Mouse (Mus musculus): ENCODE data around the gene Bcl2a1b. TPM values are rescaled to one million over a fixed set of nuclear protein-coding genes. Genes with fewer than 3 reads are reported as not detected.
"Not testable (repeated sequence)": the region's sequence is repeated elsewhere in the genome, so short reads cannot be mapped to it uniquely, and the experiment has no call there.

Bcl2a1b gene
- polyA plus RNA-seq (2016; fragmentation: Nextera tagmentation; extraction: Ambion mirVana), result 0.32 and 0.42 TPM in 2 replicates

GRCm38 (mm10) chr9:89198969-89199416 lies at the start of gene Bcl2a1b, which contains the start of gene Gm29094:
Bcl2a1b (plus strand) TSS chr9:89199209.
Gm29094 (plus strand) TSS chr9:89199379.
- H3K27me3 ChIP-seq (ENCODE audit: low read depth, poor library complexity, severe bottlenecking); H3K36me3 ChIP-seq; H3K4me1 ChIP-seq; H3K9me3 ChIP-seq (replicated peaks); H3K4me3 ChIP-seq; DNase-seq (ENCODE audit: low spot score); H3K27ac ChIP-seq (replicated peaks): not testable (repeated sequence)
- WGBS, result 87% methylated on average over 5 of the region's 5 CpGs

- not testable (repeated sequence) for H3K27me3 ChIP-seq (ENCODE audit: low read depth, poor library complexity, severe bottlenecking); H3K36me3 ChIP-seq; DNase-seq (ENCODE audit: low spot score); H3K4me1 ChIP-seq; H3K9me3 ChIP-seq (replicated peaks); H3K4me3 ChIP-seq; H3K27ac ChIP-seq (replicated peaks)
Observed at GRCm38 (mm10) chr9:89172539-89172938, 26.5 kb upstream of the Bcl2a1b start.

- H3K4me3 ChIP-seq; H3K27ac ChIP-seq (replicated peaks); DNase-seq (ENCODE audit: low spot score); H3K9me3 ChIP-seq (replicated peaks); H3K27me3 ChIP-seq (ENCODE audit: low read depth, poor library complexity, severe bottlenecking); H3K36me3 ChIP-seq; H3K4me1 ChIP-seq: not testable (repeated sequence)
- 33% methylated on average over 2 of the region's 3 CpGs for WGBS
Observed at GRCm38 (mm10) chr9:89178833-89179232, 20.2 kb upstream of the Bcl2a1b start.

- not testable (repeated sequence) for H3K27me3 ChIP-seq (ENCODE audit: low read depth, poor library complexity, severe bottlenecking); H3K27ac ChIP-seq (replicated peaks); H3K4me1 ChIP-seq; H3K9me3 ChIP-seq (replicated peaks); DNase-seq (ENCODE audit: low spot score); H3K4me3 ChIP-seq; H3K36me3 ChIP-seq
- 83% methylated on average over 4 of the region's 4 CpGs for WGBS
Observed at GRCm38 (mm10) chr9:89179469-89179868, 19.5 kb upstream of the Bcl2a1b start.

DNA sequence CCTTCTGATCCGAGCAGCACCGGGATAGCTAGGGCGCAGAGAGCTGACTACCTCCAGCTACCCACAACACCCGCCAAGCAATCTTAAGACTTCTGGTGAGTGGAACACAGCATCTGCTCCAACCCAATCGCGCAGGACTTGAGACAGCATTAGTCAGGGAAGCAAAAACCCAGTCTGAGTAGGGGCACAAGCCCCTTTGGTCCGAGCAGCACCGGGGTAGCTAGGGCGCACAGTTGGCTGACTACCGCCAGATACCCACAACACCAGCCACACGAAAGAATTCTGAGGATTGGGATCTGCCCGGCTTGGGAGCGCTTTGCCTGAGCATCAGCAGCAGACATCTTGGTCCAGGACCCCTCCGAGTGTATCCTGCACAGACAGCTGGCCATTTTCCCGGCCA lies 12.0 kb upstream of the Bcl2a1b start:
- 74% methylated on average over 15 of the region's 15 CpGs for WGBS
- H3K36me3 ChIP-seq; H3K4me3 ChIP-seq; H3K4me1 ChIP-seq; H3K9me3 ChIP-seq (replicated peaks); H3K27ac ChIP-seq (replicated peaks); DNase-seq (ENCODE audit: low spot score); H3K27me3 ChIP-seq (ENCODE audit: low read depth, poor library complexity, severe bottlenecking): not testable (repeated sequence)

DNA sequence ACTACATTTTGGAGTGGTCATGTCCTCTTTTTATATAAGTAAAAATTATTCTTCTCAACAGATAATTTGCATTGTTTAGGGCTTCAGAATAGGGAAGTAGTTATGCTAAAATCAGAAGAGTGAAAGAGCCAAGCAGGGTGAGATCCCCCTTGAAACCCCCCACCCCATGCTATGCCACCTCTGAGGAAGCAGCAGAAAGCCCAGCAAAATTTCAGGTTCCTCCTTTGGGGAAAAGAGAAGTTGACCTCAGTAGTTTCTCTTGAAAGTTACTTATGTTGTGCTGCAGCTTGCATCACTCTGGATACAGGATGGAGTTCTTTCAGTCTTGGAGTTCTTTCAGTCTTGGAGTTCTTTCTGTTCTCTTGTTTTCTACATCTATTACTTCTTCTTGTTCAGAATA lies 3.5 kb upstream of the Bcl2a1b start:
- H3K27ac ChIP-seq (replicated peaks); H3K4me3 ChIP-seq; H3K4me1 ChIP-seq; DNase-seq (ENCODE audit: low spot score); H3K9me3 ChIP-seq (replicated peaks); H3K27me3 ChIP-seq (ENCODE audit: low read depth, poor library complexity, severe bottlenecking); H3K36me3 ChIP-seq: not testable (repeated sequence)

GRCm38 (mm10) chr9:89197509-89197908 lies 1.5 kb upstream of the Bcl2a1b start:
- not testable (repeated sequence) for H3K27ac ChIP-seq (replicated peaks); H3K36me3 ChIP-seq; H3K4me1 ChIP-seq; H3K9me3 ChIP-seq (replicated peaks); H3K27me3 ChIP-seq (ENCODE audit: low read depth, poor library complexity, severe bottlenecking); DNase-seq (ENCODE audit: low spot score); H3K4me3 ChIP-seq
- whole genome bisulfite sequencing, result 100% methylated on average over 1 of the region's 1 CpGs

- not testable (repeated sequence) for H3K27me3 ChIP-seq (ENCODE audit: low read depth, poor library complexity, severe bottlenecking); H3K27ac ChIP-seq (replicated peaks); H3K4me1 ChIP-seq; H3K36me3 ChIP-seq; H3K4me3 ChIP-seq; DNase-seq (ENCODE audit: low spot score); H3K9me3 ChIP-seq (replicated peaks)
- WGBS, result 91% methylated on average over 3 of the region's 3 CpGs
Observed at GRCm38 (mm10) chr9:89198349-89198748, 660 bp upstream of the Bcl2a1b start.

GRCm38 (mm10) chr9:89202256-89202655 lies 3.2 kb downstream of the Bcl2a1b start:
- H3K36me3 ChIP-seq; H3K9me3 ChIP-seq (replicated peaks); H3K27ac ChIP-seq (replicated peaks); H3K27me3 ChIP-seq (ENCODE audit: low read depth, poor library complexity, severe bottlenecking); H3K4me1 ChIP-seq; DNase-seq (ENCODE audit: low spot score); H3K4me3 ChIP-seq: not testable (repeated sequence)

GRCm38 (mm10) chr9:89208939-89209338 lies 9.9 kb downstream of the Bcl2a1b start:
- not testable (repeated sequence) for H3K4me3 ChIP-seq; H3K27me3 ChIP-seq (ENCODE audit: low read depth, poor library complexity, severe bottlenecking); H3K36me3 ChIP-seq; DNase-seq (ENCODE audit: low spot score); H3K27ac ChIP-seq (replicated peaks); H3K4me1 ChIP-seq; H3K9me3 ChIP-seq (replicated peaks)
- 89% methylated on average over 1 of the region's 1 CpGs for whole genome bisulfite sequencing

DNA sequence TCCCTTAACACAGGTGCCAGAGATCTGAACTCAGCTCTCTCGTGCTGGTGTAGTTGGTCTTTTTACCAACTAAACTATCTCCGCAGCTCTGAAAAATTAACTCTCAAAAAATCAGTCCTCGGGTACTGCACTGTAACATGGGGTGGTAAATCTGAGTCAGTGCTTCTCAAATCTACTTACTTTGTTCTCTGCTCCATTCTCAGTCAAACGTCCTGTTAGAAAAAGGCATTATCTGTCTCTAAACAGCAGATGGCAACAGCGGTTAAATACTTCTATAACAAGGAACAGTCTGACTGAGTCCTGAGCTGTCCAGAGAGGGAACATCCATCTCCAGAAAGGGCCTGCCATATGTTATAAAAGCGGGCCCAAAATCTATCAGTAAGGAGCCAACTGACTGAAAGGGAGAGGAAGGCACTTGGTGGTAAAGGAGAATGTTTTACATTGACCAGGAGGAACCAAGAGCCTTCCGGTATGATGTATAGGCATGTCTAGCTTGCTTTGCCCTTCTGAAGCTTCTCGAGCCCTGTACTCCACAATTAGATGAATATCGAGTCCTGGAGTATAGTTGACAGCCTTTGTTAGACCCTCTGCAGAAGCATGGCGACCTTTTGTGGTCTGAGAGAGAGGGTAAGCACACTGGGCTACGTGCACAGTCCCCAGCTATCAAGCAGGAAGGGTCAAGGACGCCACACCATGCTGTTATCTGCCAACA lies 11.5 kb downstream of the Bcl2a1b start, which contains the start of gene Mthfs:
Gene Mthfs, plus strand, starts transcription at position 324 of the 712 bp plus-strand sequence.
- H3K27ac ChIP-seq (replicated peaks), result peak within 1 kb of the TSS; percentile 80
- DNase-seq (ENCODE audit: low spot score); H3K27me3 ChIP-seq (ENCODE audit: low read depth, poor library complexity, severe bottlenecking); H3K36me3 ChIP-seq; H3K9me3 ChIP-seq (replicated peaks); H3K4me1 ChIP-seq: not testable (repeated sequence)
- peak within 1 kb of the TSS; percentile 45 for H3K4me3 ChIP-seq
- WGBS, result 34% methylated on average over 9 of the region's 12 CpGs

DNA sequence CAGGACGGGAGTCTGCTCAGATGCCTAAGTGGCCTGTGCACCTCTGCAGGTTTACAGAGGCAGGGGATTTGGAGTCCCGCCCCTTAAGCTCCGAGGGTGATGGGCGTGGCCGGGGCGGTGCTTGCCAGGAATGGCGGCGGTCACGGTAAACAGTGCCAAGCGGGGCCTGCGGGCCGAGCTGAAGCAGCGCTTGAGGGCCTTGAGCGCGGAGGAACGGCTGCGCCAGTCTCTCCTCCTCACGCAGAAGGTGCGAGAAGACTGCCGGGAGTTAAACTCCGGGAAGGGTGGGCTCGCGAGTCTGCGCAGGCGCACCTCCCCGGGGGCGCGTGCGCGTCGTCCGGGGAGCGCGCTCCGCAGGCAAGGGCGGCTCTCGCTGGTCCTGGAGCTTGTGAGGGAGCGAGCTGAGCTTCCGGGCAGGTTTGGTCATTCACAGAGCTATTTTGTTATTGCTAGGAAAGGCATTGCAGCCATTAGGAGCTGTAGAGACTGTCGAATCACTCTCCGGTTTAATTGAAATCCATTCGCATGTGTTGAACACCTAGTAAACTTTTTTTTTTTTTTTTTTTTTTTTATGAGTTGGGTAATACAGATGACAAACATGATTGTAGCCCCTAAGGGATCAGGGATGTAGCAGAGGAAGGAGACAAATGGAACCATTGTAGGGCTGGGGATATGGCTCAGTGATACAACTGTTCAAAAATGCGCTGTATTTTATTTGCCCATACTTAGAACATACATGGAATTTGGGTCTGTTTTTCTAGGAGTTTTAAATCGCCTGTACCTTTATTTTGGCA lies 12.3 kb downstream of the Bcl2a1b start:
- not testable (repeated sequence) for H3K36me3 ChIP-seq; H3K9me3 ChIP-seq (replicated peaks); H3K4me1 ChIP-seq; DNase-seq (ENCODE audit: low spot score); H3K27me3 ChIP-seq (ENCODE audit: low read depth, poor library complexity, severe bottlenecking)
- Histone ChIP-seq H3K4me3 (peak overlapping the region; percentile 45), H3K27ac (replicated peaks) (peak overlapping the region; percentile 80)
- 6% methylated on average over 14 of the region's 44 CpGs for WGBS

DNA sequence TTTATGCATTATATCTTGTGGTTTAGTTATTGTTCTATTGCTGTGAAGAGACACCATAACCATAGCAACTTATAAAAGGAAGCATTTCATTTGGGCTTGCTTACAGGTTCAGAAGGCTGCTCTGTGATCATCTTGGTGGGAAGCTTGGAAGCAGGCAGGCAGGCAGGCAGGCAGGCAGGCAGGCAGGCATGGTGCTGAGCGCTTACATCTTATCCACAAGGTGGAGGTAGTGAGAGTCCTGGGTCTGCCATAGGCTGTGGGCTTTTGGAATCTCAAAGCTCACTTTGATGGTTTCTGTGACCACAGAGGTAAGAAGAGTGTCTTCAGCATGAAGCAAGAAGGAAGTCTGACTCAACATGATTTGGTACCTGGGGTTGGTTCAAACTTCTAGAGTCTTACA lies 13.4 kb downstream of the Bcl2a1b start:
- H3K27me3 ChIP-seq (ENCODE audit: low read depth, poor library complexity, severe bottlenecking); H3K36me3 ChIP-seq; H3K4me3 ChIP-seq; H3K27ac ChIP-seq (replicated peaks); H3K4me1 ChIP-seq; DNase-seq (ENCODE audit: low spot score); H3K9me3 ChIP-seq (replicated peaks): not testable (repeated sequence)
- WGBS, result 43% methylated on average over 1 of the region's 1 CpGs

All from midbrain, embryonic 10.5 days (tissue).